Mouse (Mus musculus) kidney, embryonic 14.5 days (tissue): ENCODE measurements at regions not wholly inside any gene's neighbourhood (a gene's known extent, or its start where the extent isn't known, plus 50 kb on each side); places are given as distances from the start of the nearest gene placed in this dataset.

Experiments used
- ATAC-seq: fragments of 200-750 bp; cut with Nextera tagmentation; 2 replicates; pipeline ENCODE4 v1.8.0; 2017; ENCODE audit warnings: moderate number of reproducible peaks, mild to moderate bottlenecking, moderate TSS enrichment, moderate library complexity; ENCODE audit not compliant: low FRiP score, low TSS enrichment
- H3K27ac ChIP-seq: fragments of 300-500 bp; sonication (generic); 2 replicates; pipeline ENCODE4 v1.5.1; 2014; ENCODE audit warnings: low read depth, mild to moderate bottlenecking, low read length, moderate library complexity, mixed read lengths
- H3K27me3 ChIP-seq: fragments of 300-500 bp; sonication (generic); 2 replicates; pipeline ENCODE4 v1.6.1; 2014; ENCODE audit warnings: mild to moderate bottlenecking, low read length; ENCODE audit not compliant: control insufficient read depth, insufficient read depth
- H3K36me3 ChIP-seq: fragments of 300-500 bp; sonication (generic); 2 replicates; pipeline ENCODE4 v1.6.1; 2014; ENCODE audit warnings: low read length, mixed read lengths; ENCODE audit not compliant: control insufficient read depth, insufficient read depth
- H3K4me1 ChIP-seq: fragments of 300-500 bp; sonication (generic); 2 replicates; pipeline ENCODE4 v1.6.1; 2014; ENCODE audit warnings: low read length, mixed read lengths; ENCODE audit not compliant: control insufficient read depth, insufficient read depth
- H3K4me2 ChIP-seq: fragments of 300-500 bp; sonication (generic); replicated peaks from 2 replicates; pipeline ENCODE4 v1.6.1; 2014; ENCODE audit warnings: low read depth, mild to moderate bottlenecking, low read length
- H3K4me3 ChIP-seq: fragments of 300-500 bp; sonication (generic); 2 replicates; pipeline ENCODE4 v1.5.1; 2014; ENCODE audit warnings: mild to moderate bottlenecking, low read length
- H3K9ac ChIP-seq: fragments of 300-500 bp; sonication (generic); 2 replicates; pipeline ENCODE4 v1.6.1; 2014; ENCODE audit warnings: low read depth, mild to moderate bottlenecking, low read length, moderate library complexity
- H3K9me3 ChIP-seq: fragments of 300-500 bp; sonication (generic); 2 replicates; pipeline ENCODE4 v1.6.1; 2016; ENCODE audit warnings: low read length; ENCODE audit not compliant: control insufficient read depth
- WGBS: fragments of 180-500 bp; shearing (Covaris S2); extraction: QIAGEN DNeasy Blood & Tissue Kit; methylation state at CpG from one replicate; pipeline ENCODE4 v1.1.7; 2014; 5-methylcytosine and 5-hydroxymethylcytosine counted together

- no peaks in the 10 kb centered on the region for H3K4me1 ChIP-seq
- no peaks in the 10 kb centered on the region for H3K9me3 ChIP-seq
- H3K27ac ChIP-seq = no peak overlapping the region
- no peak for ATAC-seq
- H3K9ac ChIP-seq = no peak overlapping the region
- no peaks in the 10 kb centered on the region for H3K36me3 ChIP-seq
- 61% methylated on average over 5 of the region's 5 CpGs for WGBS
- no peak overlapping the region for H3K4me2 ChIP-seq
- H3K27me3 ChIP-seq = no peaks in the 10 kb centered on the region
- no peak overlapping the region for H3K4me3 ChIP-seq
Observed at GRCm38 (mm10) chr1:60665329-60665728, 51.3 kb upstream of the Cd28 start.

- Histone ChIP-seq H3K4me3 (no peak overlapping the region), H3K4me2 (no peak overlapping the region), H3K36me3 (no peaks in the 10 kb centered on the region), H3K4me1 (no peaks in the 10 kb centered on the region), H3K27ac (no peak overlapping the region), H3K9ac (no peak overlapping the region), H3K9me3 (no peaks in the 10 kb centered on the region), H3K27me3 (no peaks in the 10 kb centered on the region)
- 58% methylated on average over 9 of the region's 9 CpGs for WGBS
- no peak for ATAC-seq
Observed at GRCm38 (mm10) chr1:60662301-60662986, 54.2 kb upstream of the Cd28 start.

GRCm38 (mm10) chr1:60661857-60662256 is 54.7 kb upstream of the Cd28 start:
- WGBS = 71% methylated on average over 2 of the region's 2 CpGs
- H3K27ac ChIP-seq = no peak overlapping the region
- H3K4me3 ChIP-seq = no peak overlapping the region
- H3K4me1 ChIP-seq = no peaks in the 10 kb centered on the region
- no peak overlapping the region for H3K9ac ChIP-seq
- no peak for ATAC-seq
- no peaks in the 10 kb centered on the region for H3K36me3 ChIP-seq
- H3K4me2 ChIP-seq = no peak overlapping the region
- H3K27me3 ChIP-seq = no peaks in the 10 kb centered on the region
- no peaks in the 10 kb centered on the region for H3K9me3 ChIP-seq

GRCm38 (mm10) chr1:60659604-60660003 is 57.0 kb upstream of the Cd28 start:
- Histone ChIP-seq H3K4me2 (no peak overlapping the region), H3K9me3 (no peaks in the 10 kb centered on the region), H3K27me3 (no peaks in the 10 kb centered on the region), H3K4me3 (no peak overlapping the region), H3K27ac (no peak overlapping the region), H3K36me3 (no peaks in the 10 kb centered on the region), H3K9ac (no peak overlapping the region), H3K4me1 (no peaks in the 10 kb centered on the region)
- WGBS = 56% methylated on average over 1 of the region's 1 CpGs
- no peak for ATAC-seq

GRCm38 (mm10) chr1:60659041-60659440 is 57.6 kb upstream of the Cd28 start:
- ATAC-seq = no peak
- no peaks in the 10 kb centered on the region for H3K36me3 ChIP-seq
- H3K4me2 ChIP-seq = no peak overlapping the region
- no peak overlapping the region for H3K27ac ChIP-seq
- no peak overlapping the region for H3K9ac ChIP-seq
- no peaks in the 10 kb centered on the region for H3K9me3 ChIP-seq
- no peaks in the 10 kb centered on the region for H3K4me1 ChIP-seq
- no peaks in the 10 kb centered on the region for H3K27me3 ChIP-seq
- H3K4me3 ChIP-seq = no peak overlapping the region
- 64% methylated on average over 2 of the region's 2 CpGs for WGBS

GRCm38 (mm10) chr1:60658383-60658782 is 58.2 kb upstream of the Cd28 start:
- no peak overlapping the region for H3K4me3 ChIP-seq
- 63% methylated on average over 4 of the region's 4 CpGs for WGBS
- no peaks in the 10 kb centered on the region for H3K27me3 ChIP-seq
- no peak overlapping the region for H3K4me2 ChIP-seq
- peak; percentile 49; the same call in 1 of the 2 replicates for ATAC-seq
- no peak overlapping the region for H3K27ac ChIP-seq
- no peaks in the 10 kb centered on the region for H3K36me3 ChIP-seq
- no peak overlapping the region for H3K9ac ChIP-seq
- no peaks in the 10 kb centered on the region for H3K9me3 ChIP-seq
- no peaks in the 10 kb centered on the region for H3K4me1 ChIP-seq

- Histone ChIP-seq H3K27me3 (no peaks in the 10 kb centered on the region), H3K4me1 (no peaks in the 10 kb centered on the region), H3K36me3 (no peaks in the 10 kb centered on the region), H3K27ac (no peak overlapping the region), H3K4me3 (no peak overlapping the region), H3K4me2 (no peak overlapping the region), H3K9ac (no peak overlapping the region), H3K9me3 (no peaks in the 10 kb centered on the region)
- no peak for ATAC-seq
- WGBS = 79% methylated on average over 6 of the region's 6 CpGs
Observed at GRCm38 (mm10) chr1:60657511-60657910, 59.1 kb upstream of the Cd28 start.

- Histone ChIP-seq H3K27me3 (no peaks in the 10 kb centered on the region), H3K4me2 (no peak overlapping the region), H3K4me3 (no peak overlapping the region), H3K4me1 (no peaks in the 10 kb centered on the region), H3K9me3 (no peaks in the 10 kb centered on the region), H3K27ac (no peak overlapping the region), H3K9ac (no peak overlapping the region), H3K36me3 (no peaks in the 10 kb centered on the region)
- no peak for ATAC-seq
- WGBS = 65% methylated on average over 4 of the region's 4 CpGs
Observed at GRCm38 (mm10) chr1:60656976-60657375, 59.6 kb upstream of the Cd28 start.

GRCm38 (mm10) chr1:60655691-60656595 is 60.7 kb upstream of the Cd28 start:
- 77% methylated on average over 6 of the region's 6 CpGs for WGBS
- H3K4me3 ChIP-seq = no peak overlapping the region
- H3K27me3 ChIP-seq = no peaks in the 10 kb centered on the region
- H3K9me3 ChIP-seq = no peaks in the 10 kb centered on the region
- no peak for ATAC-seq
- H3K9ac ChIP-seq = no peak overlapping the region
- H3K27ac ChIP-seq = no peak overlapping the region
- H3K36me3 ChIP-seq = no peaks in the 10 kb centered on the region
- H3K4me1 ChIP-seq = no peaks in the 10 kb centered on the region
- no peak overlapping the region for H3K4me2 ChIP-seq
